Mouse (Mus musculus) retina, postnatal 1 day (tissue): ENCODE measurements at regions not wholly inside any gene's neighbourhood (a gene's known extent, or its start where the extent isn't known, plus 50 kb on each side); places are given as distances from the start of the nearest gene placed in this dataset.

ENCODE experiments used
- DNase-seq: peaks from one replicate; pipeline ENCODE4 v3.0.0-alpha.2; 2012

DNA sequence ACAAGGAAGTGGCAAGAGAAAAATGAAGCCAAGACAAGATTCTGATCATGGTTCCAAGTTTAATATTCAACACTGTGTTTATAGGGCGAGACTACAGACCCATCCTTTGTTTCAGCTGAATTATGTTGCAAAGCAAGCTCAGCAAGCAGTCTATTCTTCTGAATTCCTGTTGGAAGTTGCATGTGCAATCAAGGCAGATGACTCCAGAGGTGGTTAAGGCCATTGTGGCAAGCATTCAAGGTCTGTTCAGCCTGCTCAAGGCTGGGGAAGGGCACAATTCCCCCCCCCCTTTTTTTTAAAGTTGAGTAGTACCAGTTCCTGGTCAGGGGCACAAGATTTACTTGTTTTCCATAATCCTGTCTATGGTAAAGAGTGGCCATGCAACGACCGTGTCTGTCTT, 431.1 kb downstream of the 1810013L24Rik start:
- DNase-seq, result no peak

DNA sequence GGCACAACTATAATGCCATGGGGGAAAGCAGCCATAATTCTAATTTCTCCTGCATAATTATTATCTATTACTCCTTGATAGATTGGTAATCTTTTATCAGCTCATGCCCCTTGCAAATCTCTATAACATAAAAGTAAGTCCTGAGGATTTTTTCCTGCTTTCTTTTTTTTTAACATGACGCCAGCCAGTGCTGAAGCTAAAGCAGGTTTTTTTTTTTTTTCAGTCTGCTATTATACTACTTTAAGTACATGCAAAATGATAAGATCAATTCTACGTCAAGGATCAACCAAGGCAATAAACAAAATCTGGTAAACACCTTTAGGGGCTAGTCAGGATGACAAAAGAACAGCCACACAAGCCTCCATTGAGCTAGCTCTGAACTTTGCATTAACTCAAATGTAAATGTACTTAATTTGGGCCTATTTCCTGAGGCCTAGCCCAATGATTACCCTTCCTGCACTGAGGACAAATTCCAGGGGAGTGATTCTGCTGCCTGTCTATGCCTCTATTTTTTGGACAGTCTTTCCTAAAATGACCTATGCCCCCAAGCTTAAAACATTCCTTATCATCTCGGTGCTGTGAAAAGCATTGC, 434.8 kb downstream of the 1810013L24Rik start:
- DNase-seq, result no peak

DNA sequence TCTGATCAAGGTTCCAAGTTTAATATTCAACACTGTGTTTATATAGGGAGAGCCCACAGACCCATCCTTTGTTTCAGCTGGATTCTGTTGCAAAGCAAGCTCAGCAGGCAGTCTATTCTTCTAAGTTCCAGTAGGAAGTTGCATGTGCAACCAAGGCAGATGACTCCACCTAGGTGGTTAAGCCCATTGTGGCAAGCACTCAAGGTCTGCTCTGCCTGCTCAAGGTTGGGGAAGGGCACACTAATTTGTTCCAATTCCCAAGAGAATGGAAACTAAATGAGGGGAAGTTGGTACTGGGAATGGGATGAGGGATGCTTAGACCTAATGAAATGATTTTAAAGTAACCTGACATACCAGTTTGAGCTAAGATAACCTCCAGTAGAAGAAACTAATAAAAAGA, 437.3 kb downstream of the 1810013L24Rik start:
- no peak for DNase-seq

DNA sequence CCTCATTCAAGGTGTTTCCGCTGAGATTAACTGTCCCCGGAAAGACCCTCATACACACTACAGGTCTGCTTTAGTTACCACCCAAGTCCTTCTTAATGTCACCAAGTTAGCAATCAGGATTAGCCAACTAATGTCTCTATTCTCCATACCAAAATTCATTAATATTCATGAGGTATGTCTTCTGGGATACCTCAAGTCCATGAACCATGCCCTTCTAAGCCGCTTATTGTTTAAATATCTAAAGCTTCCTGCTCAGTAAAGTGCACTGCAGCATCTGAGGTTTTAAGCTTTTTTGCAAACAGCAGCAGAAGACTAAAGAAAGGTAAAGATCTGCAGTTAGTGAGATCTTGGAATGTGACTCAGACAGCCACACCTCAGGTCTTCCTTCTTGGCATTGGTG, 440.2 kb downstream of the 1810013L24Rik start:
- no peak for DNase-seq

DNA sequence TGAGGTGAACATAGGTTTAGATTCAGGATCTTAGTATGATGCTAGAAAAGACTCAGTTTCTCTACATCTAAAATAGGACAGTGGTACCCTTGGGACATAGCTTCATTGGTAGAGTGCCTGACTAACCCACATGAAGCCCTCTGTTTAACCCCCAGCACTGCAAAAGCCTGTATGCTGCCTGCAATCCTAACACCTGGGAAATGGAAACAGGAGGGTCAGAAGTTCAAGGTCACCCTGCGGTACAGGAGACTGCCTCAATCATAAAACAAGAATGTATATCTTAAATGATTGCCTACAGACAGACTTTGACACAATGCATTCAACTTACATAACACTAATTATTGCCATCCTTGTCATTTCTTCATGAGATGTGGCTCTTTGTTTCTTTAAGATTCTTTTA, 440.8 kb downstream of the 1810013L24Rik start:
- DNase-seq, result no peak

DNA sequence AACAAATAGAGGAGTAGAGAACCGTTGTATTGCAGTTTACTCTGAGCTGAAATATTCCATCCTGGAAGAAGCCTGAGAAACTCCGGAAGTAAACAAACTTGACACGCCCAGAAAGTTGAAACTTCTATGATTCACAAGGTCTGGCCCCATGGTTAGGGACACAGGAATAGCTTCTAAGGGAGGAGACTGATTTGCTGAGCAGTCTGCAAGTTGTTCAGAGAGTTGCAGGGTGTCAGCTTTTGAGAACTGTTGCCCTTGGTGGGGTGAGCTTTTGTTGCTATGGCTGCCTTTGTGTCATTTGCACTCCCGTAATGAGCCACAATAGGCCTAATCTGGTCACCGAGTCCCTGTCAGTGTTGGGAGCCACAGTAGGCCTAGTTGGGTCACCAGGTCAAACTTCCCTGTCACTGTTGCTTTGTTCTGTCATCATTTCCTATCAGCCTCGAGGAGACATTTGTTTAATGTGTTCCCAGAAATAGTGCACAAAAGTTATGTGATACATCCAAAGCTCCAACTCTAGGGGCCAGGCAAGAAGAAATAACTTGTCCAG, 443.9 kb downstream of the 1810013L24Rik start:
- DNase-seq, result no peak

DNA sequence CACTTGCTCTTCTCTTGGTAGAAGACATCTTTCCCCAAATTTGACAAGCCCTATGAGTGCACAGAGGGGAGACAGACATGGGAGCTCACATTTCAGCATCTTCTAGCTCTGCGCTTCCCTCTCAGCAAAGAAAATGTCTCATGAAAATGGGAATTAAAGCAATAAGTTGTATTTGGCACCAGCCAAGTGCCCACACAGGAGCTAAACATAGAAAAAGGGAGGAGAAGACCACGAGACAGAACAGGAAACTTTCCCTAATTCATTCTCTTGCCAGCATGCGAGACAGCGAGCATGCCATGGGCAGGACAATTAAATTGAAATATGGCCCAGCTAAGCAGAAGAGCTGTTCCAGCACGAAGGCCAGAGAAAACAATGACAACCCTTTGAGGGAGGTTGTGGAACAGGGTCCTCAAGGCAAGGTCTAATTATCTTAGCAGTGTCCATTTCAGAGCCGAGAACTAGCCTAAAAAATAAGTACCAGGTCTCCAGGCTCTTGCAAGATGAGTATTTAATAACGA, 444.7 kb downstream of the 1810013L24Rik start:
- DNase-seq, result no peak

DNA sequence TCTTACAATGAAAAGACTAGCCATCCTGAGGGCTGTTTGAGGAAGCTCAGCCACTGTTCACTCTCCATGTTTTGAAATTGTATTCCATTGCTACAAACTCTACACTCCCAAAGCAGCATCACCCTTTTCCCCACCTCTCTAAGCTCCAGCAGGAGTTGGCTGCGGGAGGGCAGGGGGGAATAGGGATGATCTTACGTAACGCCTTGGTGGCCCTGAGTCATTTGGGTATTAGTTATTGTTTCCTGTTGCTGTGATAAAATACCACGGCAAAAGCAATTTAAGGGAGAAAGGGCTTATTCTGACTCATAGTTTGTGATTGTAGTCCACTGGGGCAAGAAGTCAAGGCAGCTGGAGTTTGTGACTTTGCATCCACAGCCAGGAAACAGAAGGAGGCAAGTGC, 445.5 kb downstream of the 1810013L24Rik start:
- DNase-seq, result no peak

DNA sequence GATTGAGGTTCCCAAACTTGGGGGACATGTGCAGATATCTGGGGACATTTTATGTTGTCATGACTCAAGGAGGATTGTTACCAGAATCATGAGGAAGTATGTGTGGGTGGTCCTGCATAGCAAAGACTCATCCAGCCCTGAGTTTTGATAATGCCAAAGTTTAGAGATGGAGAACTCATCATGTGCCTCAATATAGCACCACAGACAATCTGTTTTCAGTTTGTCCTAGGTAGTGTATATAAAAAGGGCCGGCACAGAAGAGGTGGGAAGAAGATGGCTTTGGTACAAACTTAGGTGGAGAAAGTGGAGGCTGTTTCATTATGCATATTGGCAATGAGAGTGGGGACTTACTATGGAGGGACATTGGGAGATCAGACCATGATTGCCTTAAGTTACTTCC, 447.2 kb downstream of the 1810013L24Rik start:
- DNase-seq, result no peak

DNA sequence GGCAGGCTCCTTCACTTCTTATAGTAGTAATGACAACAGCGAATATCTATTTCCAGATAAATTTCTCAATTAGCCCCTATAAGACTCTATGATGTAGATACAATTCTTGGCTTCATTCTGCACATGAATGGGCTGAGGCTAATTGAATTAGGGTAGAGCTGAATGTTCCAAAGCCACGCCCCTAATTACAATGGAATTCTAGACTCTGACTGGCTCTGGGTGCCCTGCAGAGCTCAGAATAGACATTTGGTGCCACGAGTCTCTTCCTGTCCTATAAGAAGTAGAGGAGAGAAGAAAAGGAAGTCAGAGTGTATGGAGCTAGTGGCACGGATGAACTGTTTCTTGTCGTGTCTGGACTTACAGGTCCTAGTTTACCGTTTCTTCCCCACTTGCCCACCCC, 449.8 kb downstream of the 1810013L24Rik start:
- peak; percentile 76 for DNase-seq

DNA sequence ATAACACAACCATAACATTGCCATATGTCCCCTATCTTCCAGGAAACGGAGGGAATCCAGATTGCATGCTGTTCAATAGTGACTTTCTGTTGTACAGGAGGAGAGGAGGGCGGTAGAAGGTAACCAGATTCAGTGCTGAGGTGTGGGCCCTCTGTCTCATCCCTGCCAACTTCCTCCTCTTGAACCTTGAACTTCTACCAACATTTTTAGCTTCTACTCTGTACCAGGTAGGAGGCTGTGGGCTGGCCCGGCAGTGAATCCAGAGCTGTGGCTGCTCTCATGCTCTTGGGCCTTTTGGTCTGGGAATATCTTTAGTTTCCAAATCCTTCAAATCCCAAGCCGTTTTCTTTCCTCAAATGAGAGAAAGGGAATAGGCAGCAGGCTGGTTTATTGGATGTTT, 450.5 kb downstream of the 1810013L24Rik start:
- no peak for DNase-seq

DNA sequence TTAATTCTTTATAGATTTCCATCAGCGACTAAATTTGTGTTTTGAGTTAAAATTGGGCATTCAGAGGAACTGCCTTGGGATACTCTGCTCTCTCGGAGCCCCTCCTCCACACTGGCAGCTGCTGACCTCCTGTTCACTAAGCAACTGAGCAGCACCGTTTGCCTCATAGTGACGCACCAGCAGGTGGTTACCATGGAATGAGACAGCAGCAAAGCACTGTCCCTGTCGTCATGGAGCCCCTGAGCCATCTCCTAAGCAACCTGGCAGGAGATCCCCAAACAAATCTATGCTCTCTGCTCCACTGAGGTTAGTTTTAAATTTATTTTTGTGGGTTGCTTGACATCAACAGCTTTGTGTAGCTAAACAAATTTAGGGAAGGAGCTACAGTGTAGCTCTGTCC, 451.0 kb downstream of the 1810013L24Rik start:
- DNase-seq, result peak; percentile 87

DNA sequence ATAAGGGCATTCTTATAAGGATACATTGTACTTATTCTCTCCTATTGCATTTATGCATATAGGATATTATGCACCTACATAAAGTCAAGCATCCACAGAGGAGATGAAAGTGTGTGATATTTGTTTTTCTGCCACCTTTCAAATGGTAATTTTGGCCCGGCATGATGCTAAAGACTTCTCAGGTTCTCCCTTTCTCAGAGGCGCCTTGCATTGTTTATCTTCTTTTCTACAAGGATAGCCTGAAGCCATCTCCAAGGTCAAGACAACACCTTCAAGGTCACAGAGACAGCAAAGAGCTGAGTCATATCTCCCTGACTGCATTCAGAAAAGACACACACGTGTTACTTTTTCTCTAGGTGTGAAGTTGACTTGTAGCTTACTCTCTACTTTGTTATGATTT, 454.5 kb downstream of the 1810013L24Rik start:
- DNase-seq, result no peak

DNA sequence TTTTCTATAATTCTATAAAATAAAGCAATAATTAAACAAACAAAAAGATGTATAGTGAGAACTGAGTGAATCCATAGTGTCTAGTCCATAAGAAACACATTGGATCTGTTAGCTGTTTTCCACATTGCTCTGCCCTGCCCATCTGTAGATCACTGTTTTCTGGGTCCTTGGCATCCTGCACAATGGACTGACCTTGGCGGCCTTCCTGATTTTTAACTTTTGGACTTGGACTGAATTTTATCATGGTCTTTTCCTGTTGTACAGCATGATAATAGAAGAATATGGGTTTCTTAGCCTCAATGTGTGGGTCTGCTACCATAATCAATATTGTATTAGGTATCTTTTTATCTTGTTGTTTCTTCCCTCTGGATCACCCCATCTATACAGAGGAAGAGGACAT, 456.0 kb downstream of the 1810013L24Rik start:
- no peak for DNase-seq

DNA sequence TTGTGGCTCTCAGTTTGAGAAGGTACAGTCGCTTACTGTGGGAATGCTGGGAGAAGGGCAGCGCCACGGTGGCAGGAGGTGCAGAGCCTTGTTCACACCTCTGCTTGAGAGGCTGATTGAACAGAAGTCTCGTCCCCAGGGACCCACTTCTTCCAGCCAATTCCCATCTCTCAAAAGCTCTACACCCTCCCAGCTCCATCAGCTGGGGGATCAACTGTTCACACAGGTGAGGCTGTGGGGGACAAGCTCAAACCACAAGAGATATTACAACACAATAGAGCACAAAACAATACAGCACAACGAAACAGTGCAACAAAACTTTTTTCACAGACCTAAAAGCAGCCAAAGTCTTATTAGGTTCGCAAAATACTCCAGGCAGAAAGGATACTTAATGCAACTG, 457.7 kb downstream of the 1810013L24Rik start:
- DNase-seq, result no peak

DNA sequence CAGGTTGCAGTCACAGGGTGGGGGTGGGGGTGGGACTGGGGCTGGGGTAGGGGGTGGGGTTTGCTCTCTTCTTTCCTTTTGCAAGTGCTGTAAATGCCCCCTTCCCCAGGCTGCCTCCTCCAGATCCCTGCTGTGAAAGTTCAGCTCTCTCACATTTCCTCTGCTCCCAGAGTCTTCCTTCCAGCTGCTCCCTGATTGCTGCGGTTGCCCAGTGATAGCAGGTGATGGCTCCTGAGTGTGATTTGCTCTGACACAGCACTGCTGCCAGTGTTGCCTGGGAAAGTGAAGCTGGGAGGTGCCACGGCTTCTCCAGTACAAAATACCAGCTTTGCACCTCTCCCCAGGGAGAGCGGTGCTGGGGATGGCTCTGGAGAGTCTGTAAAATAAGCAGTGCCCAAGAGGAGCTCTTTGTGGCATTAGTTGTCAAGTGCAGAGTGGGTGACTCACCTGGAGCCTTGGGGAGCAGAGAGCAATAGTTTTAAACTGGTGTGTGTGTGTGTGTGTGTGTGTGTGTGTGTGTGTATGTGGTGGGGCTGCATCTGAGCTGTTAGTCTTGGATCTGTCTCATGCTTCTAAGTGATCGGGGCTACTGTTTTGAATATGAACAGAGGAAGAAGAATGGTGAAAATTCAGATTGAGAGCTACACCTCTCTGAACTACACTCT, 461.6 kb downstream of the 1810013L24Rik start:
- DNase-seq, result peak; percentile 51

DNA sequence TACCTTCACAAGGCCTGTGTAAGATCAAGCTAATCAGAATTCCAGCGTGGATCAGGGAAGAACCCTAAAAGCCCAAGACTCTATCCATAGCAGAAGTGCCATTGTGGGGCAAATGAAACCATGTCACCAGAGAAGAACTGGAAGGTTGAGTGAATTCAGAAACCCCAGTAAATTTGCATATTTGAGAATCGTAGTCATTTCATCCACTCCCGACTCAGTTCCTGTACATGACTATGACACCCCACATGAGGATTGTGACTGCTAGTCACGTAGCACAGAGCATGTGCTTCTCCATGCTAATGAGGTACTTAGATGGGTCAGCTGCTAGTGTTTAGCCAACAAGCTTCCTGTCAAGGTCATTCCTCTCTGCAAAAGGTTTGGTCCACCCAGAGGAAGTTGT, 473.2 kb downstream of the 1810013L24Rik start:
- no peak for DNase-seq

DNA sequence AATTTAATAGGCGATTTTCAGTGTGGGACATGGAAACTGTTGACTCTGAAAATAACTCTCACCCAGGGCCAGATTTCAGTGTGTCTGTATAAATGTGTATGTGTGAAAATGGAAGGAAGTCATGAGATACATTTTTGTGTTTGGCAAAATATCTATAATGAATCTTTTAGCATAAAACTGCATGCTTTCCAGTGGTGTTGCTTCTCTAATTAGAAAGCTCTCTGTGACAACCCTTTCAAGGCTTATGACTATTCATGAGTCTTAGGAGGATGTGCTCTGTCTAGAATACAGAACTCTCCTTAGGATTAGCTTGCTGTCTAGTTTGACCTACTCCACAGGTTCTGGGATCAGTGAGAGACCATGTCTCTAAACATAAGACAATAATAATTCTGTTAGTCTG, 474.2 kb downstream of the 1810013L24Rik start:
- no peak for DNase-seq

DNA sequence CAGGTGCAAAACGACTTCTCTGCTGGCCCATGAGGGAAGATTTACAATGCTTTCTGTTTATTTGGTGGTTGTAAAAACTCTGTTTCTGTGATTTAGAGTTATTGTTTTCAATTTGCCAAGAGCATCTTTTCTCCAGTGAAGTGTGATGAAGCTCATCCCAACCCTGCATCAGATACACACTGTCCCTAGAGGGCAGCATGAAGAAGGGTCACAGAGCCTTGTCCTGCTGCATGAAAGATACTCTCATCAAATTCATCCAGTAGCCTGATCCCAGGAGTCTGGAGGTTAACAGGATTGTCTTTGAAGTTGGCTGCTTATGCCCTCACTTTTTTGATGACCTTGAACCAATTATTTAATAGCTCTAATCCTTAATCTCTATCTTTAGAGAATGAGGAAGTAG, 480.8 kb downstream of the 1810013L24Rik start:
- peak; percentile 33 for DNase-seq

DNA sequence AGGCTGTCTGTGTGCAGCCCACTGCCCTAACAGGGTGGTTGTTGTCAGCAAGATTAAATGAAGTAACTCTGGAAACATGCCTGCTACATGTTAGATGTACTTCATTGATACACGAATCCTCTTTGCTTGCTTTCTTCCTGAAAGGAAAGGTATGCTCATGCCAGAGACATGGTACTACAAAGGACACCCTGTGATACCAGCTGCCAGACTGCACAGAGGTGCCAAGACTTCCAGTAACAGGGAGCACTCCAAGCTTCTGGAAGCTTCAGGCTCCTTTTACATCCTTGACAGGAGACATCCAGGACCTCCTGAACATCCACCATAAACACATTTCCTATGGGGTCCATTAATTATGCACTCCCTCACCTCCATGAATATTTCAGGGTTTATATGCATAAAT, 505.7 kb downstream of the 1810013L24Rik start:
- no peak for DNase-seq

DNA sequence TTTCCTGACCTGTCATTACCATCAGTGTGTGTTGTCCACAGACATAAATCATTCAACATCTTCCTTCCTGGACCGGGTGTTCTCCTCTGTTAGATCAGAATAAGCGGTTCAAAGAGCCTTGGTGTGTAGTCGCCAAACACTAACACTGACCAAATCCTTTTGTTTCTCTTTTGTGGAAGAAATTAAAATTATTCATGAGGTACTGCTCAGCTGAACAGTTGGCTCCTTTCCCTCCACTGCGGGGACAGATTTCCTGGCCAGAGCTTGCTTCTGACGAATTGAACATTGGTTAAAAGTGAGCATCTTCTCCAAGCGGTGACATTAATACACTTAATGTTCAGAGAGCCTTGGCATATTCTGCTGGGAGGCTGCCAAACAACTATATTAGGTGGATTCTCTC, 506.2 kb downstream of the 1810013L24Rik start:
- DNase-seq, result no peak

DNA sequence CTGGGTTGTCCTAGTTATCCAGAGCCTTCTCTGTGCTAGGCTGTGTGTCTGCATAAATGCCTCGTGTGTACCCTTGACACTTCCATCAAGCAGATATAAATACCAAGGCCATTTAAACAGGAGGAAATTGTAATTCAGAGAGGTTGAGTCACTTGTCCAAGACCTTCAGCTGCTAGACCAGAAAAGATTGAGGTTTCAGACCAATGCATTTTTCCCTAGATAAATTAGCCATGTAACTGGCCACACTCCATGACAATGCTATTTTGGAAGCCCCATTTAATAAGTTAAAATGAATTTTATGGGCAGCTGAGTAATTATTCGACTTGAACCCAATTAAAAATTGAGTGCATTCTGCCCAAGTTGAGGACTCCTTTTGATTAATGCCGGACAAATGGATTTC, 509.6 kb downstream of the 1810013L24Rik start:
- no peak for DNase-seq

DNA sequence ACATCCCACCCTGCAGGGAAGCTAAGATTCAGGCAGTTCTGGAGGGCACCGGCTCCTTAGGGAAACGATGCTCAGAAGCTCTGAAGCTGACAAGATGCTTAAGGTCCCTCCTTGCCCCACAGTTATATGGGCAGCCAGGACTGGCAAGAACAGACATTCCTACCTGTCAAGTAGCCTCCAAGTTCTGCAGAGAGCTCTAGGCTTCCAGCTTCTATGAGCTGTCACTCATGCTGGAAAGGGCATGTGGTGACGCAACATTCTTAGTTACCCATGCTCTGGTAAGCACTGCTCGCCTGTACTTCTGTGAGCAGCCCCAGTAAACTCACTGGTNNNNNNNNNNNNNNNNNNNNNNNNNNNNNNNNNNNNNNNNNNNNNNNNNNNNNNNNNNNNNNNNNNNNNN, 511.3 kb downstream of the 1810013L24Rik start:
- no peak for DNase-seq

DNA sequence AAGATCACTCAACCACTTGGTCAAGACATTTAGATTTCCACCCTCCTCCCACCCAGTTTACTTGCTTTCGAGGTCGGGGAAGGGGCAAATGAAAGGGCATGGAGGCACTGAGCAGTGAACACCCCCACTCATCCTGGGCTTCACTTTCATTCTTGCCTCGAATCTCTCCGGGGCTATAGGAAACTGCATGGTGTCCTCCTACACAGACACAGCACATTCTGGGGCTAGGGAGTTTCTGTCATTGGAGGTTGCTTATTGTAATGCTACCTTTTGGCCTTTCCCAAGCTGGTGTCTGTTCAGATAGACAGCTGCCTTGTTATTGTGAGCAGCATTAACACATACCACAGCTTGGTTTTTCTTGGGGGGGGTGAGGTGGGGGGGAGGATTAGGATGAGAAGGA, 523.9 kb downstream of the 1810013L24Rik start:
- DNase-seq, result no peak
